Mouse (Mus musculus): Measurements from ENCODE around the gene Wfdc5.

The Wfdc5 gene

DNA sequence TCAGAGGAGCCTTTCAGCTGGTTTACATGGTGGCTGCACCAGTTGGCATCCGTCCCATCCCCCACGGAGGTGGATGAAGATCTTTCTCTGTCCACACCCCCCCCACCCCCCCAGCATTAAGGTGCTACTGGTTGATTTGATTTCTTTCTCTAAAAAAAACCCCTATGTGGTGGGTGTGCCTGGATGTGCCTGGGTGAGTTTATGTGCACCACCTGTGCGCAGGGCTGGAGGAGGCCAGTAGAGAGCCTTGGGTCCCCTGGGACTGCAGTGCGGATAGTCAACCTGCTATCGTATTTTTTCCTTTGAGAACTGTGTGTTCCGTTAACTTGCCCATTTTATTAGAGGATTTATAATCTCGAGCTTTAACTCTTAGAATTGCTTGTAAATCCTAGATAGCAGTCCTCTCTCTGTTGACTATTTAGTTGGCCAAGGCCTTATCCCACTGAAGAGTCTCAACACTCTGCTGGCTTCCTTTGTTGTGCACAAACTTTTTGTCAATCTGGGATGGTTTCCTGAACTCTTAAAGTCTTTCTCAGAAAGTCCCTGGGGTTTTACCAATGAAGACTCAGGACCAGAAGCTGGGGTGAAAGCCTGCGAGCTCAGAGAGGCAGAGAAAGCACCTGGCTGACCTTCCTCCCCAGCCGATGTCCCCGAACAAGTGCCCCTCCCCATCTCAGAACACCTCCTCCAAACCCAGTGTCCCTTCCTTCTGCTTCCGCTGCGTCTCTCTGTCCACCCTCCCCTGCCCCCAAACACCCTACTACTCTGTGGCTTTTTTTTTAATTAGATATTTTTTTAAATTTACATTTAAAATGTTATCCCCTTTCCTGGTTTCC, 53.7 kb downstream of the Wfdc5 start:
- no peak for DNase-seq

DNA sequence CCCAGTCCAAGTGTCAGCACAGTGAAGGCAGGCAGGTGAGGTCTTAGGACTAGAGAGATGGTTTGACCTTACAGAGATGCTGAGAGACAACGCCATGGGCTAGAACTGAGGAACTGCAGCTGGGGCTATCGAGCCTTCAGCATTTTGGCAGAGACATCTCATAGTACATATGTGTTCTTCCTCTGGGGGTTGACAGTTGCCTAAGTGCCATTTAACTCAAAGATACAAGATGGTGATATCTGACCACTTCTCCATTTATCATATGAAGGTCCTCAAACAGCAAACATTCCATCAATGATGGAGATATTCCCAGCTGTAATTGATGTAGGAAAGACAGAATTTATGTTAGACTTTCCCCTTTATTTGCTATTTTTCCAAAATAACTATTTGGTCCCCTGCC, 55.2 kb downstream of the Wfdc5 start:
- DNase-seq: no peak

DNA sequence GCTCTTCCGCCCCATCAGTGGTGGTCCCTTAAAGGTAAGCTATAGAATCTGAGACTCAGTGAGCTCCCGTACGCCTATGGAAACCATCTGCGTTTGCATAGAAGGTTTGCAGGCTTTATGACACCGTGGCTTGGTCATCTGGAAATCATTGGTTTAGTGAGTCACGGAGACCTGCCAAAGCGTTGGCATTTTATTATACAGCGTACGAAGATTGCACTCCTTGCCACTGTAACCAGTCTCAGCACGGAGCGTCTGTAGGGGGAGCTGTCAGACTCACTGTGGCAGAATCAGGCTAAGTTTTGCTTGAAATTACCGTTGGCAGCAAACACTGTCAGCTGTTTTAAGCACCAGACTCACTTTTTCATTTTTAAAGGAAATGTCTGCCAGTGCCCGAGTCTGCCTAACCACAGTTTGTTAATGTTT, 56.0 kb downstream of the Wfdc5 start:
- peak; percentile 42 for DNase-seq
